Comparison of ENCODE assay signal across 22 mouse cellular contexts in the genomic region with DNA sequence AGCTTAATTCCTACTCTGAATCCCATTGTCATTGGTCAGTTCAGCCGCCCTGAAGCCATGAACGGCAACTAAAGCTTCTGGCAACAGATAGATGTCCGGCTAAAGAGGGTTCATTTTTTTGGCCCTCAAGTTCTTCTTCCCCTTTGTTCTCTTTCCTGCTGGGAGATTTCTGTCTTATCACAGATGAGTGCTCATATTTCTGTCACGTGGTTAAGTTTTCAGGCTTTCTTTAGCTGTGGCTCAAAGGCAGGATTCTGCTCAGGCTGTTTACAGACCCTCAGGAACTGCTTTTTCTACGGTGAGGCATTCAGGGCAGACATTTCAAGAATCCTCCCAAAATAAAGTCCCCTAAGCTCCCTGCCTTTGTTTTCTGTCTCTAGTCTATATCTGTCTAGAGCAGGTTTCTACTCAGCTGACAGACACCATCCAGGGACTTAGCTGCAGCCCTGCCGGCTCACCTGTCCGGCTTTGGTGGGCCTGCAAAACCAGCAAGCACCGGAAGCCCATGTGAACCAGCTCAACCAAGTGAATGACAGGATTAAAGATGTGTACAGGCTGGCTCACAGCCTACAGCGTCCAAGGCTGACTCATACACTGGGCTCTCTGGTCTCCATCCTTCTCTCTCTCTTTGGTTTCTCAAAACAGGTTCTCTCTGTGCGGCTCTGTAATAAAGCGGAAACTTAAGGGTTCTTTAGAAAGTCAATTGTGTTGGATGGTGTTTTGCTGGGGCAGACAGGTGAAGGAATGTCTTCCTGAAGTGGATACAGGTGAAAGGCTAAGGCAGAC. TPM values are rescaled to one million over a fixed set of nuclear protein-coding genes. Genes with fewer than 3 reads are reported as not detected.
A peak's percentile ranks its signal among the peaks of the same experiment; 100 is the strongest.
DNase-seq lines count a peak whose midpoint lies in the region; ATAC-seq and TF ChIP-seq lines count a peak whose summit lies in the region.
"Had no signal": no experiment of that assay in that cellular context is flagged by ENCODE, and none has a peak within 500 bp of the region (broad histone marks: within the 10 kb centered on the region; RNA-seq: fewer than 3 reads in every experiment).

No protein-coding gene starts in this region.

- H3K4me2 ChIP-seq in heart, embryonic 13.5 days: no peak overlapping the region
- H3K4me2 ChIP-seq in lung, embryonic 15.5 days: no peak overlapping the region
- H3K4me2 ChIP-seq in midbrain, embryonic 14.5 days (ENCODE audit: low read length): no peak overlapping the region
- H3K4me2 ChIP-seq: forebrain, embryonic 13.5 days; hindbrain, embryonic 15.5 days; liver, embryonic 11.5 days; midbrain, embryonic 12.5 days had no signal

- peak overlapping the region; percentile 40 for H3K27ac ChIP-seq in heart, embryonic 13.5 days (replicated peaks)
- H3K27ac ChIP-seq in heart, adult 2 months: no peak overlapping the region
- H3K27ac ChIP-seq in lung, embryonic 15.5 days: 0 out of 2 replicates have a peak overlapping the region, but pooled peaks have one; percentile 19
- H3K27ac ChIP-seq in forebrain, embryonic 10.5 days: no peak overlapping the region
- H3K27ac ChIP-seq in midbrain, embryonic 14.5 days (replicated peaks; ENCODE audit: low read depth, low read length): no peak overlapping the region
- H3K27ac ChIP-seq: forebrain, embryonic 13.5 days; hindbrain, embryonic 15.5 days; macrophage; midbrain, embryonic 12.5 days had no signal

- no peak for DNase-seq in heart, adult 2 months
- no peak for DNase-seq in lung, postnatal 36 days
- no peak for DNase-seq in forebrain, embryonic 10.5 days (ENCODE audit: extremely low spot score, low spot score)
- no peak for DNase-seq in midbrain, embryonic 14.5 days
- DNase-seq: adrenal gland, postnatal 36 days; cerebellum, adult 8-10 months; gastrocnemius, postnatal 14 days; thymus, adult 2 months had no signal

- WGBS in heart, embryonic 13.5 days: 54% methylated on average over 11 of the region's 11 CpGs
- 56% methylated on average over 11 of the region's 11 CpGs for WGBS in heart, adult 2 months
- WGBS in lung, embryonic 15.5 days: 54% methylated on average over 11 of the region's 11 CpGs
- WGBS in forebrain, embryonic 10.5 days: 83% methylated on average over 11 of the region's 11 CpGs
- 82% methylated on average over 11 of the region's 11 CpGs for WGBS in midbrain, embryonic 14.5 days

- H3K9me3 ChIP-seq in heart, embryonic 13.5 days: no peaks in the 10 kb centered on the region
- no peaks in the 10 kb centered on the region for H3K9me3 ChIP-seq in lung, embryonic 15.5 days
- H3K9me3 ChIP-seq in forebrain, embryonic 10.5 days: no peaks in the 10 kb centered on the region
- no peaks in the 10 kb centered on the region for H3K9me3 ChIP-seq in midbrain, embryonic 14.5 days (ENCODE audit: control insufficient read depth, low read length)
- H3K9me3 ChIP-seq: forebrain, embryonic 13.5 days; hindbrain, embryonic 15.5 days; midbrain, embryonic 12.5 days had no signal

- no peak overlapping the region for H3K4me3 ChIP-seq in heart, embryonic 13.5 days
- H3K4me3 ChIP-seq in heart, adult 2 months: no peak overlapping the region
- H3K4me3 ChIP-seq in lung, embryonic 15.5 days: no peak overlapping the region
- H3K4me3 ChIP-seq in C2C12 (ENCODE audit: insufficient read depth, poor library complexity, severe bottlenecking): no peak overlapping the region
- no peak overlapping the region for H3K4me3 ChIP-seq in forebrain, embryonic 10.5 days
- no peak overlapping the region for H3K4me3 ChIP-seq in midbrain, embryonic 14.5 days (replicated peaks; ENCODE audit: low read depth, low read length)
- H3K4me3 ChIP-seq: forebrain, embryonic 13.5 days; hindbrain, embryonic 15.5 days; midbrain, embryonic 12.5 days had no signal

- TF ChIP-seq POLR2A in heart, adult 2 months (IDR thresholded peaks at IDR 0.05; ENCODE audit: insufficient read depth, low read depth, low read length): no peak

- no peak for ATAC-seq in heart, embryonic 13.5 days (ENCODE audit: extremely low read depth, insufficient number of reproducible peaks, low FRiP score, low TSS enrichment)
- ATAC-seq in lung, embryonic 15.5 days (ENCODE audit: borderline replicate concordance, extremely low read depth, low FRiP score, low TSS enrichment): no peak
- ATAC-seq in erythroid progenitor cell, adult 5-6 weeks (replicated peaks; ENCODE audit: low FRiP score, poor library complexity, severe bottlenecking): 0 out of 2 replicates have a peak, but pooled peaks have one; percentile 25
- ATAC-seq in midbrain, embryonic 14.5 days (ENCODE audit: low FRiP score, low TSS enrichment): no peak
- ATAC-seq: forebrain, embryonic 13.5 days; intestine, postnatal 0 days had no signal

- no peak for TF ChIP-seq CTCF in heart, adult 2 months (IDR thresholded peaks at IDR 0.05)
- no peak for TF ChIP-seq CTCF in C2C12 (IDR thresholded peaks at IDR 0.05; ENCODE audit: control insufficient read depth, insufficient read depth, insufficient read length)

- H3K79me2 ChIP-seq in heart, adult 2 months (replicated peaks; ENCODE audit: control insufficient read depth, insufficient read depth, low read length): no peaks in the 10 kb centered on the region
- no peaks in the 10 kb centered on the region for H3K79me2 ChIP-seq in C2C12 (ENCODE audit: control insufficient read depth, insufficient read depth)

- no peak overlapping the region for H3ac ChIP-seq in C2C12 (ENCODE audit: control insufficient read depth, insufficient read length, low read depth)

- H3K4me1 ChIP-seq in heart, embryonic 13.5 days: peaks cover 32% of the 10 kb centered on the region
- peaks cover 3% of the 10 kb centered on the region; the same call in 1 of the 2 replicates for H3K4me1 ChIP-seq in heart, adult 2 months (ENCODE audit: control insufficient read depth, insufficient read depth, low read length)
- peaks cover 11% of the 10 kb centered on the region for H3K4me1 ChIP-seq in lung, embryonic 15.5 days
- H3K4me1 ChIP-seq in forebrain, embryonic 10.5 days: no peaks in the 10 kb centered on the region
- H3K4me1 ChIP-seq in midbrain, embryonic 14.5 days (ENCODE audit: control insufficient read depth, insufficient read depth, low read length): no peaks in the 10 kb centered on the region
- H3K4me1 ChIP-seq: forebrain, embryonic 13.5 days; hindbrain, embryonic 15.5 days; midbrain, embryonic 12.5 days had no signal

- intact Hi-C loops in heart, adult 2 months (cut with DNase I): no loop called here

- TF ChIP-seq EP300 in heart, adult 2 months (IDR thresholded peaks at IDR 0.05; ENCODE audit: insufficient read depth, low read depth, low read length): no peak

- no peaks in the 10 kb centered on the region for H3K36me3 ChIP-seq in heart, embryonic 13.5 days
- H3K36me3 ChIP-seq in heart, adult 2 months (ENCODE audit: control insufficient read depth, insufficient read depth, low read length): no peaks in the 10 kb centered on the region
- no peaks in the 10 kb centered on the region for H3K36me3 ChIP-seq in lung, embryonic 15.5 days
- H3K36me3 ChIP-seq in C2C12 (ENCODE audit: control insufficient read depth, insufficient read depth): no peaks in the 10 kb centered on the region
- no peaks in the 10 kb centered on the region for H3K36me3 ChIP-seq in forebrain, embryonic 10.5 days (replicated peaks)
- H3K36me3 ChIP-seq in midbrain, embryonic 14.5 days (ENCODE audit: control insufficient read depth, insufficient read depth, low read length): no peaks in the 10 kb centered on the region
- H3K36me3 ChIP-seq: hindbrain, embryonic 15.5 days; midbrain, embryonic 12.5 days had no signal

- H3K27me3 ChIP-seq in heart, embryonic 13.5 days (replicated peaks): peaks cover 2% of the 10 kb centered on the region
- no peaks in the 10 kb centered on the region for H3K27me3 ChIP-seq in heart, adult 2 months (ENCODE audit: control insufficient read depth, insufficient read depth, low read length)
- no peaks in the 10 kb centered on the region for H3K27me3 ChIP-seq in lung, embryonic 15.5 days
- peaks cover 5% of the 10 kb centered on the region for H3K27me3 ChIP-seq in C2C12 (ENCODE audit: control insufficient read depth, insufficient read depth, insufficient read length)
- H3K27me3 ChIP-seq in forebrain, embryonic 10.5 days (ENCODE audit: poor library complexity, severe bottlenecking): peaks cover 3% of the 10 kb centered on the region
- no peaks in the 10 kb centered on the region for H3K27me3 ChIP-seq in midbrain, embryonic 14.5 days (ENCODE audit: control insufficient read depth, insufficient read depth, low read length)
- H3K27me3 ChIP-seq: hindbrain, embryonic 15.5 days had no signal

- H3K9ac ChIP-seq in heart, embryonic 13.5 days: peak overlapping the region; percentile 56; the same call in 1 of the 2 replicates
- no peak overlapping the region for H3K9ac ChIP-seq in heart, adult 2 months (ENCODE audit: low read depth, low read length)
- H3K9ac ChIP-seq in lung, embryonic 15.5 days: no peak overlapping the region
- H3K9ac ChIP-seq in midbrain, embryonic 14.5 days (replicated peaks; ENCODE audit: low read length): no peak overlapping the region
- H3K9ac ChIP-seq: forebrain, embryonic 13.5 days; hindbrain, embryonic 15.5 days; midbrain, embryonic 12.5 days had no signal

- no peaks in the 10 kb centered on the region for H3K79me3 ChIP-seq in C2C12 (ENCODE audit: low read depth)

RNA-seq across cellular contexts. Expression of a gene that starts 7.3 kb away (rescaled TPM):
- polyA plus RNA-seq in heart, embryonic 13.5 days (2015; fragmentation: Nextera tagmentation; extraction: Ambion mirVana): 3.9 and 4.7 TPM in 2 replicates
- total RNA-seq in heart, adult 2 months (2021): under 1 TPM; 0.07 to 0.10 TPM
- polyA plus RNA-seq in heart, adult 2 months (2012; rRNA removed): 0.08 and 0.09 TPM in 2 replicates
- 2.2 and 3.1 TPM in 2 replicates for polyA plus RNA-seq in lung, embryonic 15.5 days (2015; fragmentation: Nextera tagmentation; extraction: Ambion mirVana)
- not detected for polyA plus RNA-seq in C2C12 (2012; fragmentation: generic; extraction: Trizol)
- not detected in 2 replicates for total RNA-seq in erythroid progenitor cell, adult 5-6 weeks (2015; ENCODE audit: low replicate concordance)
- total RNA-seq in erythroid progenitor cell, adult 5-6 weeks (2017; ENCODE audit: low replicate concordance): not detected in 2 replicates
- 1.4 and 2.2 TPM in 2 replicates for polyA plus RNA-seq in forebrain, embryonic 10.5 days (2016; fragmentation: Nextera tagmentation; extraction: Ambion mirVana)
- 15.9 and 17.6 TPM in 2 replicates for polyA plus RNA-seq in midbrain, embryonic 14.5 days (2014; fragmentation: Nextera tagmentation; extraction: Ambion mirVana)
- total RNA-seq: gastrocnemius, postnatal 14 days; neutrophil, adult 5-6 weeks had no signal
- polyA plus RNA-seq: macrophage had no signal

RNA-seq across cellular contexts. Expression of a gene that starts 13.4 kb away (rescaled TPM):
- polyA plus RNA-seq in heart, embryonic 13.5 days (2015; fragmentation: Nextera tagmentation; extraction: Ambion mirVana): 25.4 and 26.9 TPM in 2 replicates
- 10 to 100 TPM; 48.8 to 50.3 TPM for total RNA-seq in heart, adult 2 months (2021)
- polyA plus RNA-seq in heart, adult 2 months (2012; rRNA removed): 21.3 and 25.0 TPM in 2 replicates
- 23.1 and 24.2 TPM in 2 replicates for polyA plus RNA-seq in lung, embryonic 15.5 days (2015; fragmentation: Nextera tagmentation; extraction: Ambion mirVana)
- polyA plus RNA-seq in C2C12 (2012; fragmentation: generic; extraction: Trizol): 11.8 TPM
- total RNA-seq in erythroid progenitor cell, adult 5-6 weeks (2015; ENCODE audit: low replicate concordance): 127 and 193 TPM in 2 replicates
- 200 and 208 TPM in 2 replicates for total RNA-seq in erythroid progenitor cell, adult 5-6 weeks (2017; ENCODE audit: low replicate concordance)
- 18.0 and 19.5 TPM in 2 replicates for polyA plus RNA-seq in forebrain, embryonic 10.5 days (2016; fragmentation: Nextera tagmentation; extraction: Ambion mirVana)
- 31.4 and 35.7 TPM in 2 replicates for polyA plus RNA-seq in midbrain, embryonic 14.5 days (2014; fragmentation: Nextera tagmentation; extraction: Ambion mirVana)

RNA-seq across cellular contexts. Expression of a gene that starts 42.9 kb away (rescaled TPM):
- not detected in 2 replicates for polyA plus RNA-seq in heart, embryonic 13.5 days (2015; fragmentation: Nextera tagmentation; extraction: Ambion mirVana)
- not detected for total RNA-seq in heart, adult 2 months (2021)
- 0.14 TPM in 1 of 2 replicates, not detected in the other for polyA plus RNA-seq in heart, adult 2 months (2012; rRNA removed)
- not detected in 2 replicates for polyA plus RNA-seq in lung, embryonic 15.5 days (2015; fragmentation: Nextera tagmentation; extraction: Ambion mirVana)
- polyA plus RNA-seq in C2C12 (2012; fragmentation: generic; extraction: Trizol): not detected
- not detected in 2 replicates for total RNA-seq in erythroid progenitor cell, adult 5-6 weeks (2015; ENCODE audit: low replicate concordance)
- total RNA-seq in erythroid progenitor cell, adult 5-6 weeks (2017; ENCODE audit: low replicate concordance): not detected in 2 replicates
- not detected in 2 replicates for polyA plus RNA-seq in forebrain, embryonic 10.5 days (2016; fragmentation: Nextera tagmentation; extraction: Ambion mirVana)
- 0.38 and 0.74 TPM in 2 replicates for polyA plus RNA-seq in midbrain, embryonic 14.5 days (2014; fragmentation: Nextera tagmentation; extraction: Ambion mirVana)
- total RNA-seq: adrenal gland, postnatal 36 days; gastrocnemius, postnatal 14 days; heart, postnatal 25 days; neutrophil, adult 5-6 weeks had no signal
- polyA plus RNA-seq: forebrain, embryonic 13.5 days; intestine, postnatal 0 days; kidney, embryonic 16.5 days; liver, embryonic 11.5 days; macrophage; midbrain, embryonic 12.5 days; thymus, adult 2 months had no signal

RNA-seq across cellular contexts. Expression of a gene that starts 43.0 kb away (rescaled TPM):
- polyA plus RNA-seq in heart, embryonic 13.5 days (2015; fragmentation: Nextera tagmentation; extraction: Ambion mirVana): not detected in 2 replicates
- under 1 TPM in 1 of 2 experiments, not detected in 1; 0.45 TPM for total RNA-seq in heart, adult 2 months (2021)
- 0.64 TPM in 1 of 2 replicates, not detected in the other for polyA plus RNA-seq in heart, adult 2 months (2012; rRNA removed)
- polyA plus RNA-seq in lung, embryonic 15.5 days (2015; fragmentation: Nextera tagmentation; extraction: Ambion mirVana): not detected in 2 replicates
- not detected for polyA plus RNA-seq in C2C12 (2012; fragmentation: generic; extraction: Trizol)
- 7.5 TPM in 1 of 2 replicates, not detected in the other for total RNA-seq in erythroid progenitor cell, adult 5-6 weeks (2015; ENCODE audit: low replicate concordance)
- total RNA-seq in erythroid progenitor cell, adult 5-6 weeks (2017; ENCODE audit: low replicate concordance): not detected in 2 replicates
- polyA plus RNA-seq in forebrain, embryonic 10.5 days (2016; fragmentation: Nextera tagmentation; extraction: Ambion mirVana): not detected in 2 replicates
- 0.69 TPM in 1 of 2 replicates, not detected in the other for polyA plus RNA-seq in midbrain, embryonic 14.5 days (2014; fragmentation: Nextera tagmentation; extraction: Ambion mirVana)
- total RNA-seq: adrenal gland, postnatal 36 days; gastrocnemius, postnatal 14 days; heart, postnatal 25 days; left cerebral cortex, postnatal 36 days; neutrophil, adult 5-6 weeks had no signal
- polyA plus RNA-seq: forebrain, embryonic 13.5 days; kidney, embryonic 16.5 days; liver, embryonic 11.5 days; macrophage; midbrain, embryonic 12.5 days had no signal

Comparison
In these comparisons a context has a peak if more than half of its experiments do, and no peak if none do; other contexts are left out.
1. H3K27ac ChIP-seq: peak in heart, embryonic 13.5 days (single experiment) and lung, embryonic 15.5 days (single experiment); none in heart, adult 2 months (single experiment), forebrain, embryonic 10.5 days (single experiment) and midbrain, embryonic 14.5 days (single experiment).